Comparison of ENCODE assay signal across 14 mouse cellular contexts in genomic region chr11:48398032-48398431, GRCm38 (mm10).
"Had no signal": no experiment of that assay in that cellular context is flagged by ENCODE, and none has a peak within 500 bp of the region (broad histone marks: within the 10 kb centered on the region; RNA-seq: fewer than 3 reads in every experiment).

No protein-coding gene starts in this region.

- H3K9ac ChIP-seq: liver, embryonic 15.5 days; neural tube, embryonic 12.5 days had no signal

- H3K9me3 ChIP-seq: limb, embryonic 10.5 days; liver, embryonic 15.5 days; midbrain, embryonic 10.5 days; neural tube, embryonic 12.5 days had no signal

- H3K4me1 ChIP-seq: limb, embryonic 10.5 days; liver, embryonic 15.5 days; midbrain, embryonic 10.5 days; neural tube, embryonic 12.5 days had no signal

- H3K36me3 ChIP-seq: limb, embryonic 10.5 days; liver, embryonic 15.5 days; midbrain, embryonic 10.5 days; neural tube, embryonic 12.5 days had no signal

- H3K27me3 ChIP-seq: liver, embryonic 15.5 days; neural tube, embryonic 12.5 days had no signal

- DNase-seq: kidney, adult 18-20 months; kidney, postnatal 10 days; midbrain, embryonic 14.5 days; retina, postnatal 1 day; right cerebral cortex, postnatal 4 days; spleen, adult 18-20 months; thymus, adult 18-20 months; thymus, postnatal 14 days had no signal

- H3K4me3 ChIP-seq: left cerebral cortex, adult 2 months; limb, embryonic 10.5 days; liver, embryonic 15.5 days; midbrain, embryonic 10.5 days; neural tube, embryonic 12.5 days had no signal

- H3K27ac ChIP-seq: left cerebral cortex, adult 2 months; limb, embryonic 10.5 days; liver, embryonic 15.5 days; midbrain, embryonic 10.5 days; neural tube, embryonic 12.5 days had no signal

- H3K4me2 ChIP-seq: liver, embryonic 11.5 days; liver, embryonic 15.5 days; neural tube, embryonic 12.5 days had no signal
